Mouse (Mus musculus) myocyte (in vitro differentiated cells): Measurements from ENCODE around the gene Fam160b1. TPM values are rescaled to one million over a fixed set of nuclear protein-coding genes. Genes with fewer than 3 reads are reported as not detected.

ENCODE experiments used
- H3K27me3 ChIP-seq: one replicate; pipeline ENCODE4 v1.6.1; 2011; ENCODE audit not compliant: control insufficient read depth, insufficient read depth, insufficient read length
- H3K36me3 ChIP-seq: one replicate; pipeline ENCODE4 v1.6.1; 2011; ENCODE audit not compliant: control insufficient read depth, insufficient read depth
- H3K4me2 ChIP-seq: one replicate; pipeline ENCODE4 v1.6.1; 2011; ENCODE audit warnings: low read depth, control low read depth
- H3K4me3 ChIP-seq: one replicate; pipeline ENCODE4 v1.5.1; 2011; ENCODE audit warnings: mild to moderate bottlenecking, control low read depth, moderate library complexity
- H3K79me2 ChIP-seq: one replicate; pipeline ENCODE4 v1.6.1; 2011; ENCODE audit not compliant: control insufficient read depth, insufficient read depth
- H3ac ChIP-seq: one replicate; pipeline ENCODE4 v1.6.1; 2011; ENCODE audit not compliant: control insufficient read depth, insufficient read length
- CEBPB ChIP-seq: IDR thresholded peaks from 2 replicates; pipeline ENCODE4 v1.6.1; 2011; ENCODE audit warnings: mild to moderate bottlenecking, moderate library complexity; ENCODE audit not compliant: poor library complexity, insufficient read depth, severe bottlenecking
- E2F4 ChIP-seq: IDR thresholded peaks from one replicate; pipeline ENCODE4 v1.6.1; 2011; ENCODE audit warnings: mild to moderate bottlenecking, control low read depth, moderate library complexity; ENCODE audit not compliant: insufficient read depth
- MAX ChIP-seq: IDR thresholded peaks from one replicate; pipeline ENCODE4 v1.6.1; 2011; ENCODE audit warnings: low read depth, mild to moderate bottlenecking, control low read depth
- MYOD1 ChIP-seq, 3 experiments: IDR thresholded peaks; one replicate each; pipeline ENCODE4 v1.6.1; 2011; ENCODE audit warnings: control low read depth in 2 of 3, low read depth in 2 of 3, mild to moderate bottlenecking in 2 of 3, moderate library complexity in 1 of 3; ENCODE audit not compliant: insufficient read length in 2 of 3, control insufficient read depth in 1 of 3
- MYOG ChIP-seq, 3 experiments: IDR thresholded peaks; one replicate each; pipeline ENCODE4 v1.6.1; 2011; ENCODE audit warnings: control low read depth in 2 of 3, low read depth in 2 of 3, mild to moderate bottlenecking in 2 of 3; ENCODE audit not compliant: insufficient read length in 2 of 3, control insufficient read depth in 1 of 3, insufficient read depth in 1 of 3
- POLR2A ChIP-seq: IDR thresholded peaks from one replicate; pipeline ENCODE4 v1.6.1; 2011; ENCODE audit warnings: low read depth, mild to moderate bottlenecking, control low read depth, moderate library complexity; ENCODE audit not compliant: insufficient read length
- POLR2AphosphoS2 ChIP-seq: IDR thresholded peaks from one replicate; pipeline ENCODE4 v1.6.1; 2011; ENCODE audit warnings: low read depth, control low read depth; ENCODE audit not compliant: insufficient read length
- REST ChIP-seq: IDR thresholded peaks from one replicate; pipeline ENCODE4 v1.6.1; 2011; ENCODE audit warnings: mild to moderate bottlenecking, control low read depth, moderate library complexity; ENCODE audit not compliant: insufficient read depth, insufficient read length
- SRF ChIP-seq: IDR thresholded peaks from one replicate; pipeline ENCODE4 v1.6.1; 2011; ENCODE audit warnings: low read depth; ENCODE audit not compliant: control insufficient read depth, insufficient read length
- TCF12 ChIP-seq: IDR thresholded peaks from one replicate; pipeline ENCODE4 v1.6.1; 2011; ENCODE audit warnings: mild to moderate bottlenecking, control low read depth; ENCODE audit not compliant: poor library complexity, insufficient read depth, severe bottlenecking
- TCF3 ChIP-seq: IDR thresholded peaks from one replicate; pipeline ENCODE4 v1.6.1; 2011; ENCODE audit warnings: low read depth, control low read depth; ENCODE audit not compliant: insufficient read length
- USF1 ChIP-seq: IDR thresholded peaks from one replicate; pipeline ENCODE4 v1.6.1; 2011; ENCODE audit warnings: low read depth, mild to moderate bottlenecking, control low read depth, moderate library complexity
- polyA plus RNA-seq: library from polyadenylated mRNA; unstranded; fragments of >200 nt; fragmentation: generic; extraction: Trizol; gene quantifications from one replicate; pipeline ENCODE4 v1.2.1, GENCODE M21; 2012; ENCODE audit warnings: missing spikeins

Fam160b1 gene
- polyA plus RNA-seq, 1 experiment: 7.1 TPM

DNA sequence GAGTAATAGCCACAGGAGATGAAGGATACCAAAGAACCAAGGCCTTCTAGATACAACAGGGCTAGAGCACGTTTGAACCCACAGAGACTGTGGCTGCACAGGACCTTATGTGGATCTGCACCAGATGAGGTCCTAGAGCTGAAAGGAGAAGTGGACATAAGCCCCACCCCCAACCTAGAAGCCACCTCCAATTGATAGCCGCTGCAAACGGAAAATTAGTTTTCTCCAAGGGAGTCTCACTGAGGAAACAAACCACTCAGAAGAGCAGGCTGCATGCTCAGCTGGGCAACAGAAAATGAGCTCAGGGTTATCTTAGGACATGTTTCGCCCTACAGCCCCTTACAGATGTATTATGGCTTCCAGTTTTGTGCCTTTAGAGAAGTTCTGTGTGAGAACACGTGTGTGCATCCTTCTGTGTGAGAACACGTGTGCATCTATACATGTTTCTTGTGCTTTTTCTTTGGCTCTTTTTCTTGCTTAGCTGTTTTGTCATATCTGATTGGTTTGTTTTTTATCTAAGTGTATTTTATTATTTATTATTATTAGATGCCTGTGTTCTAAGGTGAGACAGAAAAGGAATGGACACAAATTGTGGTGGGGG, 33.0 kb downstream of the Fam160b1 start:
- no peak overlapping the region for H3K4me3 ChIP-seq
- no peak overlapping the region for H3K4me2 ChIP-seq

DNA sequence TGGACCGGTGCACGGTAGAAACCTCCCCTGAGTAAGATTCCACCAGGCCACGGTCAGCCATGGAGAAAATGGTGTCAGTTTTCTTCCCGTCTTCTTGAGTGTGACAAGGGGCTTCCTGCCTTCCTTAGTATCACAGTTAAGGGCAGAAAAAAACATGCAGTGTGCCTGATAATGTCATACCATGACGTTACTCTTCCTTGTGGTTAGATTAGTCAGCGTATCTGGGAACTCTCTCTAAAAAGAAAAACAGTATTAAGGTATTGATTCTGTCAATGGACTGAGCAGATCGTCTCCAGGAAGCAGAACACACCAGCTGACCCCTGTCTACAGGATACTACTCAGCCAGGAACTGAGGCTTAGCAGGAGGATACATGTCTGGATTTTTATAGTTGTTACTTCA, 36.1 kb downstream of the Fam160b1 start:
- TF ChIP-seq TCF3 (no peak), MYOG (IDR thresholded peaks at IDR 0.05; ENCODE audit: control insufficient read depth in 1 of 3, insufficient read depth in 1 of 3, insufficient read length in 2 of 3, low read depth in 2 of 3) (no peak), REST (no peak), CEBPB (no peak), MAX (no peak), SRF (no peak), USF1 (no peak), POLR2AphosphoS2 (no peak), TCF12 (no peak), E2F4 (no peak), POLR2A (no peak), MYOD1 (IDR thresholded peaks at IDR 0.05; ENCODE audit: control insufficient read depth in 1 of 3, insufficient read length in 2 of 3, low read depth in 2 of 3) (no peak)
- Histone ChIP-seq H3K4me2 (peak overlapping the region; percentile 28), H3K79me2 (no peaks in the 10 kb centered on the region), H3K36me3 (no peaks in the 10 kb centered on the region), H3K27me3 (no peaks in the 10 kb centered on the region), H3K4me3 (no peak overlapping the region), H3ac (no peak overlapping the region)

More for the DNA sequence above, 33.0 kb downstream of the Fam160b1 start:
- peaks cover 22% of the 10 kb centered on the region for H3K36me3 ChIP-seq
- H3ac ChIP-seq: no peak overlapping the region
- no peaks in the 10 kb centered on the region for H3K27me3 ChIP-seq
- TF ChIP-seq TCF12 (no peak), TCF3 (no peak), POLR2A (no peak), MAX (no peak), MYOD1 (IDR thresholded peaks at IDR 0.05; ENCODE audit: control insufficient read depth in 1 of 3, insufficient read length in 2 of 3, low read depth in 2 of 3) (no peak), USF1 (no peak), REST (no peak), CEBPB (no peak), MYOG (IDR thresholded peaks at IDR 0.05; ENCODE audit: control insufficient read depth in 1 of 3, insufficient read depth in 1 of 3, insufficient read length in 2 of 3, low read depth in 2 of 3) (no peak)
- no peaks in the 10 kb centered on the region for H3K79me2 ChIP-seq

DNA sequence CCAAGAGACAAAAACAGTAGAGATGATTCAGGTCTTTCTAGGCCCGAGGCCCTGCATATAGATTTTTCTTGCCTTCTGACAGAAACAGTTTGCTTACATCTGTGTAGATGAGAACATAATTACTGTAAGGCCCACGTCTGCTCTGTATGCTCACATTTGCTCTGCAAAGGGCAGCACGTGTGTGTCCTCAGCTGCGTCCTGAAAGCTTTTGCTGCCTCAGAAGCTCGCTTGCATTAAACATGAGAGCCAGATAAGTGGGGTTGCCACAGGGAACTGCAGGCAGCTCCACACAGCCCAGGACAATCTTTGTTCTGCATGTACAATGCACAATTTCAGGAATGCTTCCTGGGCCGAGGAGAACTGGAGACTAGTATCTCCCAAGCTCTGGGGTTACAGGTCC, 41.9 kb downstream of the Fam160b1 start:
- TF ChIP-seq MAX: no peak
- TF ChIP-seq MYOD1 (IDR thresholded peaks at IDR 0.05; ENCODE audit: control insufficient read depth in 1 of 3, insufficient read length in 2 of 3, low read depth in 2 of 3): no peak
- no peak for TF ChIP-seq E2F4
- no peak for TF ChIP-seq CEBPB
- TF ChIP-seq SRF: no peak
- no peak for TF ChIP-seq REST
- TF ChIP-seq TCF12: no peak
- no peak for TF ChIP-seq TCF3
- no peak overlapping the region for H3K4me2 ChIP-seq
- no peaks in the 10 kb centered on the region for H3K79me2 ChIP-seq
- no peaks in the 10 kb centered on the region for H3K27me3 ChIP-seq
- no peak overlapping the region for H3K4me3 ChIP-seq
- no peak overlapping the region for H3ac ChIP-seq
- H3K36me3 ChIP-seq: no peaks in the 10 kb centered on the region

DNA sequence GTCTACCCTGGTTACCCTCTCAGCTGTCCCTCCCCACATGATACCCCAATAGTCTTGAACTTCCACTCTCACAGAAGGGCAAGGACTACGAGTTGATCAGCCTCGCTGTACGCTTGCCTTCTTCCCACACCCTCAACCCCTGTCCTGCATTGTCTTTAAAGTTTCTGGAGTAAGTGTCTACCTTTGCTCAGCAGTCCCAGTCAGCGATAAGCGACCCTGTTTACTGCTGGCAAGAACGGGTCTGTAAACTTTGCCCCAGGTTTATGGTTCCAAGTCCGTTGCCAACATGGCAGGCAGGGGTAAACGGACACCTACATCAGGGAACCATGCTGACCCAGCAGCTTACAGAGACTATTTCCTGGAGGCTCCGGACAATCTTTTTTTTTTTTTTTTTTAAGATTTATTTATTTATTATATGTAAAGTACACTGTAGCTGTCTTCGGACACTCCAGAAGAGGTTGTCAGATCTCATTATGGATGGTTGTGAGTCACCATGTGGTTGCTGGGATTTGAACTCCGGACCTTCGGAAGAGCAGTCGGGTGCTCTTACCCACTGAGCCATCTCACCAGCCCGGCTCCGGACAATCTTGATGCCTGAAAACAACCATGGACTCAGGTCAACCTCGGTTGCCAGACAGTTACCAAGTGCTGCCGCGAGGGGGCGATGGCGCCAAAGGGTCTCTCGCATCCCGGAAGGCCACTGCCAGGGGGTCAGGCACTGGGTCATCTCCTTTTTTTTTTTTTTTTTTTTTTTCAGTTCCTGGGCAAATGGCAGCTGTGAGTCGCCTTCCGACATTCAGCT, 43.4 kb downstream of the Fam160b1 start:
- Histone ChIP-seq H3K4me2 (peak overlapping the region; percentile 33), H3K79me2 (no peaks in the 10 kb centered on the region), H3K27me3 (no peaks in the 10 kb centered on the region), H3K4me3 (no peak overlapping the region), H3K36me3 (no peaks in the 10 kb centered on the region), H3ac (no peak overlapping the region)
- TF ChIP-seq MYOG (IDR thresholded peaks at IDR 0.05; ENCODE audit: control insufficient read depth in 1 of 3, insufficient read depth in 1 of 3, insufficient read length in 2 of 3, low read depth in 2 of 3) (no peak), TCF3 (no peak), MYOD1 (IDR thresholded peaks at IDR 0.05; ENCODE audit: control insufficient read depth in 1 of 3, insufficient read length in 2 of 3, low read depth in 2 of 3) (no peak), E2F4 (no peak), USF1 (no peak), REST (no peak), MAX (no peak), POLR2A (no peak), SRF (no peak), TCF12 (no peak), POLR2AphosphoS2 (no peak)
